Mouse (Mus musculus) v-Abl transformed pro-B cells (cell line): Measurements from ENCODE around the gene Msi2.

Experiments
- in situ Hi-C, 2 experiments: fragments of 400-800 bp; cut with MboI; formaldehyde crosslinking; loops; one replicate each; pipeline ENCODE4 v1.15.1; 2025; ENCODE audit not compliant: unreplicated experiment in 2 of 2

The Msi2 gene

GRCm38 (mm10) chr11:88474889-88475440, 243.3 kb downstream of the Msi2 start:
- in situ Hi-C loops, result no loop called here

- in situ Hi-C loops, result no loop called here
Measured at GRCm38 (mm10) chr11:88472731-88473130, 245.6 kb downstream of the Msi2 start.

- in situ Hi-C loops, result no loop called here
Measured at GRCm38 (mm10) chr11:88471981-88472647, 246.2 kb downstream of the Msi2 start.

- in situ Hi-C loops, result no loop called here
Measured at GRCm38 (mm10) chr11:88470599-88470998, 247.7 kb downstream of the Msi2 start.

- in situ Hi-C loops, result no loop called here
Measured at GRCm38 (mm10) chr11:88468996-88469395, 249.3 kb downstream of the Msi2 start.

- in situ Hi-C loops, result no loop called here
Measured at GRCm38 (mm10) chr11:88467498-88468245, 250.6 kb downstream of the Msi2 start.

- in situ Hi-C loops, result no loop called here
Measured at GRCm38 (mm10) chr11:88463951-88464350, 254.4 kb downstream of the Msi2 start.

- in situ Hi-C loops, result no loop called here
Measured at GRCm38 (mm10) chr11:88462789-88463188, 255.5 kb downstream of the Msi2 start.

- in situ Hi-C loops, result no loop called here
Measured at GRCm38 (mm10) chr11:88461601-88462000, 256.7 kb downstream of the Msi2 start.

GRCm38 (mm10) chr11:88459946-88460736, 258.2 kb downstream of the Msi2 start:
- in situ Hi-C loops, result no loop called here

GRCm38 (mm10) chr11:88457241-88457738, 261.0 kb downstream of the Msi2 start:
- in situ Hi-C loops, result no loop called here

GRCm38 (mm10) chr11:88454867-88455806, 263.2 kb downstream of the Msi2 start:
- in situ Hi-C loops, result no loop called here

- in situ Hi-C loops, result no loop called here
Measured at GRCm38 (mm10) chr11:88449180-88449579, 269.1 kb downstream of the Msi2 start.

- in situ Hi-C loops, result no loop called here
Measured at GRCm38 (mm10) chr11:88448571-88448970, 269.7 kb downstream of the Msi2 start.

- in situ Hi-C loops, result no loop called here
Measured at GRCm38 (mm10) chr11:88447350-88447749, 271.0 kb downstream of the Msi2 start.

GRCm38 (mm10) chr11:88443905-88444304, 274.4 kb downstream of the Msi2 start:
- in situ Hi-C loops, result no loop called here

GRCm38 (mm10) chr11:88443291-88443690, 275.0 kb downstream of the Msi2 start:
- in situ Hi-C loops, result no loop called here

- in situ Hi-C loops, result no loop called here
Measured at GRCm38 (mm10) chr11:88441871-88442740, 276.2 kb downstream of the Msi2 start.

GRCm38 (mm10) chr11:88438659-88439058, 279.7 kb downstream of the Msi2 start:
- in situ Hi-C loops, result no loop called here
